Mouse (Mus musculus): Measurements from ENCODE around the gene Ccdc106. TPM values are rescaled to one million over a fixed set of nuclear protein-coding genes. Genes with fewer than 3 reads are reported as not detected.

Gene Ccdc106
- total RNA-seq, 1 experiment = 7.5 TPM

DNA sequence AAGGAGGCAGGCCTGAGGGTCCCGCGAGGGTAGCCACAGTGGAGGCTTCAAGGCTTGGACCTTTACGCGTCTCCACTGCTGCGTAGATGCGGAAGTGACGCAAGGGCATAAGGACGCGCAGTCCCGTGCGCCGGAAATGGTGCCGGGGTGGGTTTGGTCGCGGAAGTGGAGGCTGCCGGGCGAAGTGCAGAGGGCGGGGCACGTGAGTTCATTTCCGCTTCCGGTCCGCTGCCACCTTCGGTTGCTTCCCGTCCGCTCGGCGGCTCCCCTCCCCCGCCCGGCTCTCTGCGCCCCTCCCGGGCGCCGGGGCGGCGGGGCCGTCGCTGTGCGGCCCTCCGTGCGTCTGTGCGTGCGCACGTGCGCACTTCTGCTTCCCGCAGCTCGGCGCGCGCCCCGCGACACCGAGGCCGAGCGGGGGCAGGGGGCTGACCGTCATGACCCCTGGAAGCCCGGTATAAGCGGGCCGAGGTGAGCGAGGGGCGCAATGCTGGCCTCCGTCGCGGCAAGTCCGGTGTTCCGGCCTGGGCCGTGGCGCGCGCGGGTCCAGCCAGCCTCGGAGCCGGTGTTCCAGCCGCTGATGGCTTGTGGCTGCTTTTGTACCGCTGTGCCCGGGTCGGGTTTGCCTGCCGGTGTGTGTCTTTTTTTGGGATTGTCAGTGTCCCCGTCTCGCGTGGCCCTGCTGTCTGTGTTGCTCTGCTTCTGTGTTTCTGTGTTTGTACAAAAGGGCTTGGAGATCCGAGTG is 59.8 kb downstream of the Ccdc106 start, which contains the start of gene Epn1:
Gene Epn1 (plus strand): TSS at position 226 of the 742 bp plus-strand sequence.
- Histone ChIP-seq H3K27ac (ENCODE audit: insufficient read depth, low read depth, low read length, poor library complexity, severe bottlenecking) (peak within 1 kb of the TSS; percentile 70), H3K4me3 (ENCODE audit: insufficient read depth in 1 of 2, low read depth in 1 of 2, low read length in 2 of 2, poor library complexity in 1 of 2, severe bottlenecking in 1 of 2) (peak within 1 kb of the TSS; percentile 81 to 97), H3K36me3 (ENCODE audit: control insufficient read depth, insufficient read depth, low read length, poor library complexity, severe bottlenecking) (peaks cover 43% of the 10 kb centered on the region), H3K9me3 (ENCODE audit: control insufficient read depth, insufficient read depth, low read depth, low read length) (no peaks in the 10 kb centered on the region), H3K9ac (ENCODE audit: insufficient read depth, low read depth, low read length, poor library complexity, severe bottlenecking) (peak within 1 kb of the TSS; percentile 91), H3K4me1 (ENCODE audit: control insufficient read depth in 2 of 2, insufficient read depth in 2 of 2, low read length in 2 of 2, poor library complexity in 1 of 2) (peaks cover 2 to 3% of the 10 kb centered on the region in 2 experiments; a peak in 1 of 4 replicates)
- TF ChIP-seq ZC3H11A (IDR thresholded peaks at IDR 0.05; ENCODE audit: borderline replicate concordance, low read depth, low read length) = no peak
- no peak for TF ChIP-seq ZNF384 (IDR thresholded peaks at IDR 0.05; ENCODE audit: low read depth, low read length)
- TF ChIP-seq MAFK (IDR thresholded peaks at IDR 0.05; ENCODE audit: insufficient read depth, low read depth, low read length) = no peak
- peak; percentile 55; the same call in 1 of the 2 replicates for TF ChIP-seq CHD2 (IDR thresholded peaks at IDR 0.05; ENCODE audit: low read depth, low read length)
- peak; percentile 84 for TF ChIP-seq HCFC1 (IDR thresholded peaks at IDR 0.05; ENCODE audit: borderline replicate concordance, insufficient read depth, low read length)
- peak; percentile 91 for DNase-seq (ENCODE audit: low read depth, low spot score)
- in situ Hi-C loops (cut with MboI; ENCODE audit: low sequenced_read_pairs in 2 of 2, unreplicated experiment in 2 of 2) = no loop called here

DNA sequence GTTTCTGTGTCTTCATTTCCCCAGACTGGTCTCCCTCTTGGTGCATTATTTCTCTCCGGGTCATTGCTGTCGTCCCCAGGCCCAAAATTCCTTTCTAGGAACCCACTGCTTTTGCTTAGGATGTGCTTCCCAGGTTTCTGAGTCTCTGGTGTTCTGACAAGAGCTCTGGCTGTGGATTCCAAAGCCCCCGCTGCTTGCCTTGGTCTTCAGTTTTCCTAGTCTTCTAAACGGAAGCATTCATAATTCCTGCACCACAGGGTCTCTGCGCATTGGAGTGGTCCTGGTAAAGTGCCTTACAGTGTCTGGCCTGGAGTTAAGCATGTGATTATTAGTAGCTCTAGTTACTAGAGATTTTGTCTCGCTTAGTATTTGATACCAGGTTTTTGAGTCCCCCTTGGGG is 60.5 kb downstream of the Ccdc106 start:
- no peak overlapping the region; the same call in 1 of the 2 replicates for H3K27ac ChIP-seq (ENCODE audit: insufficient read depth, low read depth, low read length, poor library complexity, severe bottlenecking)
- in situ Hi-C loops (cut with MboI; ENCODE audit: low sequenced_read_pairs in 2 of 2, unreplicated experiment in 2 of 2) = no loop called here
- H3K4me3 ChIP-seq (ENCODE audit: insufficient read depth in 1 of 2, low read depth in 1 of 2, low read length in 2 of 2, poor library complexity in 1 of 2, severe bottlenecking in 1 of 2) = peak overlapping the region; percentile 81 to 97
- peak overlapping the region; percentile 91 for H3K9ac ChIP-seq (ENCODE audit: insufficient read depth, low read depth, low read length, poor library complexity, severe bottlenecking)
- no peak for DNase-seq (ENCODE audit: low read depth, low spot score)
- no peak for TF ChIP-seq ZC3H11A (IDR thresholded peaks at IDR 0.05; ENCODE audit: borderline replicate concordance, low read depth, low read length)
- no peak for TF ChIP-seq ZNF384 (IDR thresholded peaks at IDR 0.05; ENCODE audit: low read depth, low read length)
- no peak for TF ChIP-seq MAFK (IDR thresholded peaks at IDR 0.05; ENCODE audit: insufficient read depth, low read depth, low read length)
- H3K36me3 ChIP-seq (ENCODE audit: control insufficient read depth, insufficient read depth, low read length, poor library complexity, severe bottlenecking) = peaks cover 42% of the 10 kb centered on the region
- peaks cover 2 to 3% of the 10 kb centered on the region in 2 experiments; a peak in 1 of 4 replicates for H3K4me1 ChIP-seq (ENCODE audit: control insufficient read depth in 2 of 2, insufficient read depth in 2 of 2, low read length in 2 of 2, poor library complexity in 1 of 2)
- H3K9me3 ChIP-seq (ENCODE audit: control insufficient read depth, insufficient read depth, low read depth, low read length) = no peaks in the 10 kb centered on the region

DNA sequence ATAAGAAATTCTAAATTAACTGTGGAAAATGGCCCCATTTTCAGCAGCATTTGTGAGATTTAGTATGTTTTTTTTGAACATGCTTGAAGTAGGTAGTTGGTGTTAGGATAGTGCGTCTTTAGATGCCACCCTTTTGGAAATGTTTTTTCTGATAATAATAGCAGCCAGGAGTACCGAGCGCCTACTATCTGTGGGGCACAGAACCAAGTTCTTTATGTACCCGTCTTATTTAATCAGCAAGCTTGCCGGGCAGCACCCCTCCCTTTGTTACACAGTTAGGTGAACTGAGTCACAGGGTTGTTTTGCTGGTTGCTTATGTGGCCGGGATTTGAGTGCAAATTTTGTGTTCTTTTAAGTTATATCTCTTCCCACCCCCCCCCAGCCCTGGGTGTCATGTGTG is 60.9 kb downstream of the Ccdc106 start:
- H3K9ac ChIP-seq (ENCODE audit: insufficient read depth, low read depth, low read length, poor library complexity, severe bottlenecking) = no peak overlapping the region; the same call in 1 of the 2 replicates
- no peaks in the 10 kb centered on the region for H3K9me3 ChIP-seq (ENCODE audit: control insufficient read depth, insufficient read depth, low read depth, low read length)
- no peak for TF ChIP-seq ZC3H11A (IDR thresholded peaks at IDR 0.05; ENCODE audit: borderline replicate concordance, low read depth, low read length)
- TF ChIP-seq MAFK (IDR thresholded peaks at IDR 0.05; ENCODE audit: insufficient read depth, low read depth, low read length) = no peak
- H3K27ac ChIP-seq (ENCODE audit: insufficient read depth, low read depth, low read length, poor library complexity, severe bottlenecking) = no peak overlapping the region; the same call in 1 of the 2 replicates
- H3K4me1 ChIP-seq (ENCODE audit: control insufficient read depth in 2 of 2, insufficient read depth in 2 of 2, low read length in 2 of 2, poor library complexity in 1 of 2) = peaks cover 2% of the 10 kb centered on the region in 2 experiments; a peak in 1 of 4 replicates
- no peak for DNase-seq (ENCODE audit: low read depth, low spot score)
- H3K4me3 ChIP-seq (ENCODE audit: insufficient read depth in 1 of 2, low read depth in 1 of 2, low read length in 2 of 2, poor library complexity in 1 of 2, severe bottlenecking in 1 of 2) = peak overlapping the region in 1 of 2 experiments; percentile 81; a peak in 3 of 4 replicates
- peaks cover 42% of the 10 kb centered on the region for H3K36me3 ChIP-seq (ENCODE audit: control insufficient read depth, insufficient read depth, low read length, poor library complexity, severe bottlenecking)
- in situ Hi-C loops (cut with MboI; ENCODE audit: low sequenced_read_pairs in 2 of 2, unreplicated experiment in 2 of 2) = no loop called here

DNA sequence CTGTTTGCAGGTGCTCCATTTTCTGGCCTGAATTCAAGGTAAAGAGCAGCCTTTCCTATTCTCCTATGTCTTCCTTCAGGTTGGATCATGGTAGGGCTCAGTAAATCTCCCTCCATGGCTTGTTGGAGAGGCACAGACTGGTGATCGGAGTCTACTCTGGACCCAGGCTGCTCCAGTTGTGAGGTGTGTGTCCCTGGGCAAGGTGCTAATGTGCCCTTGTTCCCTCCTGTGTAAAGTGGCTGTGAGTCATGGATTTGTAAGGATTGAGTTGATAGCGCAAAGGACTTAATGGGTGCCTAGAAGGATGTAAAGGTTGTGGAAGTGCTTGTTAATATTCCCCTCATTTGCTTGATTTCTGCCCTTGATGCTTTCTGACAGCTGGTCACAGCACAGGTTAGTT is 61.6 kb downstream of the Ccdc106 start:
- Histone ChIP-seq H3K27ac (ENCODE audit: insufficient read depth, low read depth, low read length, poor library complexity, severe bottlenecking) (no peak overlapping the region), H3K4me3 (ENCODE audit: insufficient read depth in 1 of 2, low read depth in 1 of 2, low read length in 2 of 2, poor library complexity in 1 of 2, severe bottlenecking in 1 of 2) (no peak overlapping the region)
- in situ Hi-C loops (cut with MboI; ENCODE audit: low sequenced_read_pairs in 2 of 2, unreplicated experiment in 2 of 2) = no loop called here

More for the DNA sequence above, 61.6 kb downstream of the Ccdc106 start:
- H3K4me1 ChIP-seq (ENCODE audit: control insufficient read depth in 2 of 2, insufficient read depth in 2 of 2, low read length in 2 of 2, poor library complexity in 1 of 2) = peaks cover 2% of the 10 kb centered on the region in 2 experiments; a peak in 1 of 4 replicates
- no peak overlapping the region for H3K9ac ChIP-seq (ENCODE audit: insufficient read depth, low read depth, low read length, poor library complexity, severe bottlenecking)
- TF ChIP-seq ZNF384 (IDR thresholded peaks at IDR 0.05; ENCODE audit: low read depth, low read length) = no peak
- TF ChIP-seq CHD2 (IDR thresholded peaks at IDR 0.05; ENCODE audit: low read depth, low read length) = no peak
- no peak for TF ChIP-seq MAFK (IDR thresholded peaks at IDR 0.05; ENCODE audit: insufficient read depth, low read depth, low read length)
- TF ChIP-seq ZC3H11A (IDR thresholded peaks at IDR 0.05; ENCODE audit: borderline replicate concordance, low read depth, low read length) = no peak
- TF ChIP-seq HCFC1 (IDR thresholded peaks at IDR 0.05; ENCODE audit: borderline replicate concordance, insufficient read depth, low read length) = no peak
- DNase-seq (ENCODE audit: low read depth, low spot score) = no peak
- H3K9me3 ChIP-seq (ENCODE audit: control insufficient read depth, insufficient read depth, low read depth, low read length) = no peaks in the 10 kb centered on the region
- peaks cover 42% of the 10 kb centered on the region for H3K36me3 ChIP-seq (ENCODE audit: control insufficient read depth, insufficient read depth, low read length, poor library complexity, severe bottlenecking)

All from ES-E14 (cell line).